Mouse (Mus musculus): Measurements from ENCODE around the gene Arhgap45. TPM values are rescaled to one million over a fixed set of nuclear protein-coding genes. Genes with fewer than 3 reads are reported as not detected.

The Arhgap45 gene
- total RNA-seq, 2 experiments from 2014 or later = 3.8 to 3.9 TPM

DNA sequence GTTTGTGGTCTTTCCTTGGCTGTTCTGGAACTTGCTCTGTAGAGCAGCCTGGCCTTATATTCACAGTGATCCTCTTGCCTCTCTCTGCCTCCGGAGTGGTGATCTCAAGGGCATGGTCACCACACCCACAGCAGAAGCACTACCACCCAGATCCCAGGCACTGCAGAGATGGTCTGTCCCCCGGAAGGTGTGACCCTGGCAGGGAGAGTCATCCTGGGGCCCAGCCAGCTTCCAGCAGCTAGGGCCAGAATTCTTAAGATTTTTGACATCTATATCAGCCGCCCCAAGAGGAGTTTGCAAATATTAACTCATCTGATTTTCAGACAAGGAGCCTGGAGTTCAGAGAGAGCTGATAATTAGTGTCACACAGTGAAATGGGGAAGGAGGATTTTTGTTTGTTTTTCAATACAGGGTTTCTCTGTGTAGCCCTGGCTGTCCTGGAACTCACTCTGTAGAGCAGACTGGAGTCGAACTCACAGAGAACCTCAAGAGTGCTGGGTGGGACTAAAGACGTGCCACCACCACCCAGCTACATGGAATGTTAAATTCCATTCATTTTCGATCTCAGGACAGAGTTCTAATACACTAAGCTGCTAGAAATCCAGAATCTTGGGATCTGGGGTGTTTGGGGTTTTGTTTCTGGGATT lies 30.1 kb upstream of the Arhgap45 start:
- no peak for DNase-seq (ENCODE audit: low spot score in 2 of 2)

- DNase-seq (ENCODE audit: low spot score in 2 of 2) = peak; percentile 83
Observed at GRCm38 (mm10) chr10:79986963-79987362, 29.5 kb upstream of the Arhgap45 start.

- no peak for DNase-seq (ENCODE audit: low spot score in 2 of 2)
Observed at GRCm38 (mm10) chr10:79987771-79988505, 28.5 kb upstream of the Arhgap45 start.

DNA sequence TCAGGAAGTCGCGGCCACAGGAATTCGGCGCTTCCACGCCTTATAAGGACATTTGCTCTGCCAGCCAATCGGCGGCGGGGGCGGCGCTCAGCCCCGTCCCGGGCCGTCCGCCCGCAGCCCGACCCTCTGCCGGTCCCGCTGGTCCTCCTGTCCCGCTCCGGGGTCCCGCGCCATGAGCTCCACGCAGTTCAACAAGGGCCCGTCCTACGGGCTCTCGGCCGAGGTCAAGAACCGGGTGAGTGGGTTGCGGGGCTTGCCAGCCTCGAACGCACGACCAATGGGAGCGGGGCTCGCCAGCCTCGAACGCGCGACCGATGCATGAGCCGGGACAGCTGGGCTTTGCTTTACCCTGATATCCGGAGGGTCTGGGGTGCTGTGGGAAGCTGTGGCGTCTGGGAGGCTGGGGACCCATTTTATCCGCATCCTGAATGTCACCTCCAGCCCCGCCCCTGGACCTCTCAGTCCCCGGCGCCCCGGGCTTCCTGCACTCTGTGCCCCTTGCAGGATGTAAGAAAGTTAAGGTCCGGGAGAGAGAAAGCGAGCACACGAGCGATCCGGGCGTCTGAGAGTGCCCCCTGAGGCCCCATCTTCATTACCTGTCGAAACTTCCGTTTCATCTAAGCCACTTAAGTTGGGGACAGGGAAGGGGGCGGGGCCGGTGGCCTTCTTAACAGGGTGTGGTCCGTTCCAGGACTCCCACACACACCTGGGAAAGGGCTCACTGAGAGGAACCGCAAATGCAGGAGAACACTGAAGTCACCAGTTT lies 27.8 kb upstream of the Arhgap45 start, which contains the start of gene Cnn2:
Cnn2 (plus strand) TSS at position 79 of the 766 bp plus-strand sequence.
- DNase-seq (ENCODE audit: low spot score in 2 of 2) = no peak

DNA sequence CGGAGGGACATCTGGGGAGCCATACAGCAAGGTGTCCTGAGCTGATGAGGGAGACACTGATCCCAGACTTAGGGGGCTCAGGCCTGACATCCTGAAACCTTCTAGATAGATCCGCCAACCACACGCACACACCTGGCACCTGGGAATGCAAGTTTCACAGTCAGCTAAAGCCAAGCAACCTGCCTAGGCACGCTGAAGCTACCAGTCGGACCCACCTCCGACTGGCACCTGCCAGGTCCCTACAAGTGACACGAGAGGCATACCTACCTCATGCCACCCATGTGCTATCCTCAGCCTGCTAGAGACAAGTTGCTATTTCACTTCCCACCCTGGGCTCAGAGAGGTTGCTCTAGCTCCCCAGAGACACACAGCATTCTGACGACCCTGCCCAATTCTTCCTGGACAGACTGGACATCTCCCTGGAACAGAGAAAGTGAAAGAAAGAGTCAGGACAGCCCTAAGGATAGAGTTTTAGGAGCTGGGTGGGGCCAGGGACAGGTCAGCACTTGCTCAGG lies 27.1 kb upstream of the Arhgap45 start:
- no peak for DNase-seq (ENCODE audit: low spot score in 2 of 2)

DNA sequence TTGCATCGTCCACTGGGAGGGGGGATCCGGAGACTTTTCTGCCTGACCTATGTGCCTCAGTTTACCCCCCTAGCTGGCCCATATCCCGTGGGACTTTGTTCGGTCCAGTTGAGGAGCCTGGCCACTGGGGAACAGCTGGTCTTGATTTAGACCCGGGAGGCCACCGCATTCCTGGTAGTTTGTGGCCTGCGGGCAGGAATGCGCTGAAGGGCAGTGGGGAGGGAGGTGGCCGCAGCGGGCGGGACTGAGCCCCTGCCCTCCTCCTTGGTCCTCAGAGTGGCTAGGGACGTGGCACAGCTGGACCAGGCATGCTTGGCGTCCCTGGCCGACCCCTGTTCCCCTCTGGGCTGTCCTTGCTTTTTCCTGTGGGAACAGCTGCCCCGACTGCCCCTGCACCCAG lies 26.6 kb upstream of the Arhgap45 start:
- DNase-seq (ENCODE audit: low spot score in 2 of 2) = no peak

GRCm38 (mm10) chr10:79991099-79991498 lies 25.4 kb upstream of the Arhgap45 start:
- no peak for DNase-seq (ENCODE audit: low spot score in 2 of 2)

DNA sequence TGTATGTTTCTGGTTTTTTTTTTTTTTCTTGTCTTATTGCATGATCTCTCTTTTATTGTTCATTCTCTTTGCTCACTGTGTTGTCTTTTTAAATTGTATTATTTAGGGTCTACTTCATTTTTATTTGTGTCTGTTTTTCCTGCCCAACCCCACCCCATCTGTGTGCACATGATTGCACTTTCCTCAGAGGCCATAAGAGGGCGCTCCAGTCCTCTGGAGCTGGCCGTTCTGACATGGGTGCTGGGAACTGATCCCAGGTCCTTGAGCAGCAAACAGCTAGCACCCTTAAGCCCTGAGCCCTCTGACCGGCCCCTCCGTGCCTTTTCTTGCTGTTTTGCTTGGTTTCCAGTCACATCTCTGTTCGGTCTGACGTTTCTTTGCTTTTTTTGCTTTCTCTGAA lies 24.9 kb upstream of the Arhgap45 start:
- no peak for DNase-seq (ENCODE audit: low spot score in 2 of 2)

- no peak for DNase-seq (ENCODE audit: low spot score in 2 of 2)
Observed at GRCm38 (mm10) chr10:79994397-79995115, 21.9 kb upstream of the Arhgap45 start.

- DNase-seq (ENCODE audit: low spot score in 2 of 2) = no peak
Observed at GRCm38 (mm10) chr10:79995636-79996035, 20.8 kb upstream of the Arhgap45 start.

- DNase-seq (ENCODE audit: low spot score in 2 of 2) = peak; percentile 94 to 96
Observed at GRCm38 (mm10) chr10:79996272-79997033, 20.0 kb upstream of the Arhgap45 start, which contains the start of gene Abca7. Gene Abca7, plus strand, starts transcription at chr10:79996494.

DNA sequence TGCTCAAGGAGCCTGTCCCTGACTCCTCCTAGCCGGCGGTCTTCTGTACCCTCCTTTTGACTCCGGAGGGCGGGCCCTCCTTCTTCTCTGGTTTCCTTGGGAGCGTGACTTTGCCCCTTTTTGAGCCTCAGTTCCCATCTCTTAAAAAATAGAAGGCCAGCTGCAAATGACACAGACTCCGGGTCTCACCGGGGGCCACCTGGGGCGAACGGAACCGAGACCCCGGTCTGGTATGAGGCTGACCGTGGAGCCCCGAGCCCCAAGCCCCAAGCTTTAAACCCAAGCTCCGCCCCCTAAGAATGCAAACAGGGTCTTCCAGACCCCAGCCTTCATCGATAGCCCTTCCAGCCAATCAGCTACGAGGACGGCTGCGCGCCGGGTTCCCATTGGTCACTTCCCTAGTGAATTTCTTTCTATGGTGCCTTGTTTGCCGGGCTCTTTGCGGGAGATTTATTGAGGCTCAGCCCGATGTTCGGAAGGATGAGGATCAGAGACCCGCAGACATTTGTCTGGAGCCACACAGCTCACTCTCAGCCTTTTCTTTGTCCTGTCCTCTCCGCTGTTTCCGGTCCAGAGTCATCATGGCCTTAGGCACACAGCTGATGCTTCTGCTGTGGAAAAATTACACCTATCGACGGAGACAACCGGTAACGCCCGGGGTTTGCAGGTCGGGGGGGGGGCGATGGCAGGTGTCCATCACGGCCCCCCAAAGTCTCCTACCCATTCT lies 19.3 kb upstream of the Arhgap45 start:
- peak; percentile 60 to 81 for DNase-seq (ENCODE audit: low spot score in 2 of 2)

DNA sequence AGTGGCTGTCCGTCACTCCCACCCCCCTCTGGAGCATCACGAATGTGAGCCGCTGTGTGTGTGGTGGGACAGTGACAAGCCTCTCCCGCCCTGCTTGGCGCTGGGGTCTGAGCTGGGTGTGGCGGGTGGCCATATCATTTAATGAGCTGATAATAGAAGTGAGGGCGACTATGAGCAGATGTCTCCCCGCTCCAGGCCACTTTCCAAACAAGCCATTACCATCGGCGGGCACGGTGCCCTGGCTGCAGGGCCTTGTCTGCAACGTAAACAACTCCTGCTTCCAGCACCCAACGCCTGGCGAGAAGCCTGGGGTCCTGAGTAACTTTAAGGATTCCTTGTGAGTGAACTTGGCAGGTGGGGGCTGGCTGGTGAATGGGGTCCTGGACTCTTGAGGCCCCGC lies 18.6 kb upstream of the Arhgap45 start:
- no peak for DNase-seq (ENCODE audit: low spot score in 2 of 2)

GRCm38 (mm10) chr10:80001945-80002344 lies 14.5 kb upstream of the Arhgap45 start:
- no peak for DNase-seq (ENCODE audit: low spot score in 2 of 2)

DNA sequence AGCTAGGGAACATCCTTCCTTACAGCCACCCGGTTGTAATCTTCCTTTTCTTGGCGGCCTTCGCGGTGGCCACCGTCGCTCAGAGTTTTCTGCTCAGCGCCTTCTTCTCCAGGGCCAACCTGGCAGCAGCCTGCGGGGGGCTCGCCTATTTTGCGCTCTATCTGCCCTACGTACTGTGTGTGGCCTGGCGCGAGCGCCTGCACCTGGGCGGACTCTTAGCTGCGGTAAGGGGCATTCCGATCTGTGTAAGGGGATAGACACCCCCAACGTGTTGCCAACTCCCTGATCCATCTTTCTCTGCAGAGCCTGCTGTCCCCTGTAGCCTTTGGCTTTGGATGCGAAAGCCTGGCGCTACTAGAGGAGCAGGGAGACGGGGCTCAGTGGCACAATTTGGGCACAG lies 13.6 kb upstream of the Arhgap45 start:
- no peak for DNase-seq (ENCODE audit: low spot score in 2 of 2)

- DNase-seq (ENCODE audit: low spot score in 2 of 2) = no peak
Observed at GRCm38 (mm10) chr10:80003374-80004232, 12.8 kb upstream of the Arhgap45 start.

GRCm38 (mm10) chr10:80004233-80004705 lies 12.2 kb upstream of the Arhgap45 start:
- no peak for DNase-seq (ENCODE audit: low spot score in 2 of 2)

DNA sequence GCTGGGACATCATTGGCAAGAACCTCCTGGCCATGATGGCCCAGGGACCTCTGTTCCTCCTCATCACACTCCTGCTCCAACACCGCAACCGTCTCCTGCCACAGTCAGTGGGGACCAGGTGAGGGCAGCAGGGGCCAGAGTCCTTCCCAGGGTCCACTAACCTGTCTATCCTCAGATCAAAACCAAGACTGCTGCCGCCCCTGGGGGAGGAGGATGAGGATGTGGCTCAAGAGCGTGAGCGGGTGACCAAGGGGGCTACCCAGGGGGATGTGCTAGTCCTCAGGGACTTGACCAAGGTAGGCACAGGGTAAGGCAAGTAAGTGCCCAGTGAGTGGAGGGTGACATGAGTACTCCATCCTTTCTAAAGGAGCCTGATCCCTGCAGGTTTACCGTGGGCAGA lies 4.7 kb upstream of the Arhgap45 start:
- DNase-seq (ENCODE audit: low spot score in 2 of 2) = no peak

Measured in layer of hippocampus, postnatal 14 days (tissue).